Mouse (Mus musculus): Measurements from ENCODE around the gene Dennd1a.

The Dennd1a gene

DNA sequence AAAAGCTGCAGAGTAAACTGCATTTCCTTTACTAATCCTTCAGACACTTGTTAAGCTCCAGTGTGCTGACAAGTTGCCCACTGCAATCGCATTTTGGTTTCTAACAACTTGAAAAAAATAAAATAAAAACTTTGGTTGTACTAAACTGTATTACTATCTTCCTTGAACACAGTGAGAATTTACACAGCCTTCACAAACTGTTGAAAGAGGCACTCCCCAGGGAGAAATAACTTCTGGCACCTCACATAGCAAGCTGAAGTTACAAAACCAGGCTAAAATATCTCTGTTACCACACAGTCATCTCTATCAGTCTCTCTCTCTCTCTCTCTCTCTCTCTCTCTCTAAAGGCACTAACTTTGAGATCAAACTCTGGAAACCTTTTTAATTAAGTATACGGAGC, 63.4 kb downstream of the Dennd1a start:
- DNase-seq: no peak

DNA sequence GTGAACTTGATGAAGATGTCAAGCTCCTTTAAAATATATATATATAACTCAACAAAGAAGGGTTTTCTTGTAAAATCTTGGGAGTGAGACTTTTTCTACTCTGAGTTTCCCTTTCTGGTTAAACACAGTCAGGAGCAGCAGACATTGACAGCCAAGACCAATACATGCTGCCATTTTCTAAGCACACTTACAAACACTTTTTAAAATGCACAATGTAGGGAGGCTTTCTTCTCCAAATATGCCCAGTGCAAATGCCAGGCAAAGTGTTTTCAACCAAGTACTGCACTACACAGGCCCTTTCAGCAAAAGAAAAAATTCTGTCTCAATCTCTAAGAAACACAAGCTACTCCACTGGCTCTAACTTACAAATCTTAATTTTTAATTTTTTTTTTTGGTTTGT, 65.7 kb downstream of the Dennd1a start:
- DNase-seq: no peak

DNA sequence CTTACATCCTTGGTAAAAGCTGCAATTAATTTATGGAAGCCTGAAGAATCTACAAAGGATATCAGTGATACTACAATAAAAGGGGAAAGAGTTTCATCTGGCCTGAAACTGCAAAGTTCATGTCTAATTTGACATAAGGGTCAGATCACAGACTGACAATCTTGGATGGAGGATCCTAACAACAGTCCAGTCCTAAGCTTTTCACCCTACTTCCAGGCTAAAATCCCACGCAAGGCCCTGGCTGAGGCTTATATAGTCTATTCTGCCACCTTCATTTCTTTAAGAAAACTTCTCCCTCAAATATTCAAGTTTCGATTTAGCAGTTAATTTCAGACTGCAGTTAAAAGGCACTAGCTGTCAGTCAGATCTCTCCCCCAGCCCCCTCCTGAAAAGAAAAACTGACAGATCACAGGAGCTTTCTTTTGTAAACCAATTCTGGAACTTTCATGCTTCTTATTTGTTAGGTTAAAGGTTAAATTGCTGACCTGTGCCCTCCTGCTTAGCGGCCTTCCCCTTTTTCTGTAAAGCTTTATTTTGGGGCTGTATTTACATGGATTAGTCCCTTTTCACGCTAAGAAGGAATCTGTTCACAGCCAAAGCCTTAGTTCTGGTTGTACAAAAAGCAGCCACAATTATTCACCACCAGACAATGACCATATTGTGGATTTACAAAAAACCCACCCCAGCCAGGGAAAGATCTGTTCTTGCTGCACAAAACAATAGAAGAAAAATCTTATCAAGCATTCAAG, 66.3 kb downstream of the Dennd1a start:
- DNase-seq: no peak

DNA sequence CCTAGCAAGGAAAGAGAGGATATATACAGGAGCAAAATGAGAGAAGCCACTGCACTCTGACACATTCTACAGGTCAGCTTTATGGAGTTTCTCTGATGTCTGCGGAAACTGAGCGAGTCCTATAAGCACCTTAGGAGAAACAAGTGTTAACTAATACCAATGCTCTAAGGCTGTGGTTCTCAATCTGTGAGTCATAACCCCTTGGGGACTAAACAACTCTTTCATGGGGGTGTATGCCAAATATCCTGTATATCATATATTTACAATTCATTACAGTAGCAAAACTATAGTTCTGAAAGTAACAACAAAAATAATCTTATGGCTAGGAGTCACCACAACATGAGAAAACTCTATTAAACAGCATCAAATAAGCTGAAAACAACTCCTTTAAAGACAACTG, 67.5 kb downstream of the Dennd1a start:
- no peak for DNase-seq

DNA sequence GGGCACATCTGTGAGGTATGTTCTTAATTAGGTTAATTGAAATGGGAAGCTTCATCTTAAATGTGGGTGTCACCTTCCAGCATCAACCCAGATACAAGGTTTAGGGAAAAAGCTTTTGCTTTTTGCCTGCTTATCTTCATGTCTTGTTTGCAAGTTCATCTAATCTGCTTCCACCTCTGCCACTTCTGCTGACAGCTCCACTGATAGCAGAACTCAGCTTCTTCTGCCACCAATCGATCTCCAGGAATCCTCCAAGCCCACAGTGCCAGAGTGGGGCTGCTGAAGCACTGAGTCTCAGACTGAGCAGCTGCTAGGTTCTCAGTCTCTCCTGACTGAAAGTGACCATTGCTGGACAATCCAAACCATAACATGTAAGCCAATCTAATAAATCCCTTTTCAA, 74.1 kb downstream of the Dennd1a start:
- DNase-seq: peak; percentile 49

DNA sequence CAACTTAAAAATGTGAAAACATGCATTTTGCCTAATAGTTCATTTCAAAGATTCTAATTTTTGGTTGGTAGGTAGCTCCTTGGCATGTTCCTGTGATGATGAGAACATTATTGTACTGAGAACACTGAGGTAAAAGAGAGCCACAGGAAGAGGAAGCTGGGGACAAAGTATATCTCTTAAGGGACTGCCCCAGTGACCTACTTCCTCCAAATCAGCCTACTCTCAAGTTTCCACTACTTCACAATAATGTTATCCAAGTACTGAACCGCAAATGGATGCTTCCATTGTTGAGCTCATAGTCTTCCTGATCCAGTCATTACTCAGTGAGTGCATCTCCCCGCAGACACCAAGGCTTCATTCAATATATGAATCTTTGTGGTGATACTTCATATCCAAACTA, 75.8 kb downstream of the Dennd1a start:
- DNase-seq: no peak

DNA sequence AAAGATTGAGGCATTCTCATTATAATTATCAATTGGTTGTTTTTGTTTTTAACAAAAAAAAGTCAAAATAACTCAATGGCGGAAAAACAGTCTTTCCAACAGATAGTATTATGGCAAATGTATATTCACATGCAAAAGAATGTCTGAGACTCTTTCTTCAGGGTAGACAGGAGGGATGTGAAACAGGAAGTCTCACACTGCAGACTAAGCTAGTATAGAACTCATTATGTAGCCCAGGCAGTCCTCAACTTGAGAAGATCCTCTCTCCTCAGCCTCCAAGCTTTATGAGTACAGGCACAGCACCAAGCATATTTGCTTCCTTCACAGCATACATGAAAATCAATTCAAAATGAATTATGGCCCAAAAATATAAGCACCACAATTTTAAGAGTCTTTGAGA, 79.4 kb downstream of the Dennd1a start:
- no peak for DNase-seq

DNA sequence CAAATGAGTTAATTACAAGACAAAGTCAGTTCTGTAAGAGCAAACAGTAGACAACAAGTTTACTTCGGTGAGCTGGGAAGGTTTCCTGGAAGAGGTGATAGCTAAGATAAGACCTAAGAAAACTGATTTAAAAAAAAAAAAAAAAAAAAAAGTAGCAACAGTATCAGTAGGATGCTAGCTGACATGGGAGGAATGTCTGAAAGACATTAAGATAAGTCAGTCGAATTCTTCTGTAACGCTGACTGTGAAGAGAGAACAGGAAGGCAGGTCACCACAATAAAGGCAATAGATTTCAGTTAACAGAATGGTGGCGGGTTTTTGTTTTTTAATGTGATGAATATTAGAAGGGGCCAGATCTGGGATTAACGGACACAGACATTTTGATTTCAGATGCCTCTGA, 81.9 kb downstream of the Dennd1a start:
- no peak for DNase-seq

DNA sequence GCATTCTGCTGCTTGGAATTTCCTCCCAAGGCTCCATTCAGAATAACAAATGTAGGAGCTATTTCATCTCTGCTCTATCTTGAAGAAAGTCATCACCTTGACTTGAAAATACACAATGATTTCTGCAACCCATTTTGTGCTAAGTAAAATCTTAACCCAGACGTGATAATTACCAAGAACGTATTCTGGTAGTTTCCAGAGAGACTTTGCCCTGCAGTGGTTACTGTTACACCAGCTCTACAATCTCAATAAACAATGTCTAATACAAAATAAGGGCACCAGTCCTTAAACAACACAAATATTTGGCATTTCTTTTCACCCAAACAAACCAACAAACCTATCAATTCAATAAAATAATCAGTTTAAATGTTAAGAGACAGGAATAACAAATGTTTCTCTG, 82.5 kb downstream of the Dennd1a start:
- no peak for DNase-seq

DNA sequence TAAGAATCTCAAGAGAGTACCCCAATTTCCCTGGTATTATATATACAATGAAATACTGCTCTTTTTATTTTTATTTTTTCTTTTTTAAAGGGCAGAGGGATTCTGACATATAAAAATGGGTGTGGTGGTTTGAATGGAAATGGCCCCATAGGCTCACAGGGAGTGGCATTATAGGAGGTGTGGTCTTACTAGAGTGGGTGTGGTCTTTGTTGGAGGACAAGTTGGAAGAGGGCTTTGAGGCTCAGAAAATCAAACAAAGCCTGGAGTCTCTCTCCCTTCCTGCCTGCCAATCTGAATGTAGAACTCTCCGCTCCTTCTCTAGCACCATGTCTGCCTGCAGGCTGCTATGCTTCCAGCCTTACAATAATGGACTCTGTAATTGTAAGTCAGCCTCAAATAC, 89.1 kb downstream of the Dennd1a start:
- DNase-seq: peak; percentile 31

DNA sequence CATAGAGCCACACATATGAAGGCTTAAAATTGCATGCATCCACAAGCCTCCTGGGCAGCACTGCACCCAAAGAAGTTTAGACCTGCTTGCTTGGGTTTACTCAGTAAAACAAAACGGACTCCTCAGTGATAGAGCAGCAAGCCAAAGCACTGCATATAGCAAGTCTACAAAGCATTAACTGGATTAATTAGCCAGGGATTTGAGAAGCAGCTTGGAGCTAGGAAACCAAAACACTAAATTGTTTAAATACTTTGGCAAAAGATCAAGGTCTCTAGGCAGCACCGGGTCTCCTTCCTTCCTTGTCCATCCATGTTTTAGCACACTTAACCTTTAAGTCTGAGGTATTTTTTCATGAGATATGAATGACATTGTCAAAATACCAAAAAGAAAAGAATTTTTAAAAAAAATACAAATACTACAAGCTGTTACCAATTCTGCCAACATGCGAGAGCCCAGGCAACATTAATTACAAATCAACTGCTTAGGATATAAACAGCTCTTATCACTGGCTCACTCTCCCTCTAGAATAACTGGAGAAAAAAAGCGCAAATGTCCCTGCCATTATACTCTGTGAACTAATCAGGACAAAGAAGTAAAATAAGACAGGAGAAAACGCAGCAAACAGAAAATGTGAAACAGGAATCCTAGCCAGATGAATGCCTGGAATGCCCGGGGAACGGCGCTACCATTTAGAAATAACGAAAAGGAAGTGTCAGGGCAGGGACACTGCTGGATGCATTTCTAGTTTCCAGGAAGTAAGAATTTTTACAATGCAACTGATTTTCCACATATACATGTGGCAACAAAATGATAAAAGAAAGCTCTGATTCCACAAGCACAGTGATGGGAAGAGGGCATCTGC, 90.8 kb downstream of the Dennd1a start:
- no peak for DNase-seq

DNA sequence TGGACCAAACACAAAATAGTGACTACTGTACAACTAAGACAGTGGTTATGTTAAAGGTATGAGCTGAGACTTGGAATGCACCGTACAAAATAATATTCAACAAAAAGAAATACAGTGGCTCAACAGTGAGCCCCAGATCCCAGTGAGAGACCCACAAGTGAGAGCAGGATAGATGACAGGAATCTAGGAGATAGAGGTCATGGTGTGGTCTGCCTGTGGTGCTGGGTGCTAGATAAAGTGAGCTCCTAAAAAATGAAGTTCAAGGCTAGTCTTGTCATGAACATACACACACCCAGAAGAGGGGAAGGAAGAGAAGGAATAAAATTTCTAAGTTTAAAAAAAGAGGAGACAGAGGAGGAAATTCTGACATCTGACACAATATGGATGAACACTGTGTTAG, 95.2 kb downstream of the Dennd1a start:
- DNase-seq: peak; percentile 57

DNA sequence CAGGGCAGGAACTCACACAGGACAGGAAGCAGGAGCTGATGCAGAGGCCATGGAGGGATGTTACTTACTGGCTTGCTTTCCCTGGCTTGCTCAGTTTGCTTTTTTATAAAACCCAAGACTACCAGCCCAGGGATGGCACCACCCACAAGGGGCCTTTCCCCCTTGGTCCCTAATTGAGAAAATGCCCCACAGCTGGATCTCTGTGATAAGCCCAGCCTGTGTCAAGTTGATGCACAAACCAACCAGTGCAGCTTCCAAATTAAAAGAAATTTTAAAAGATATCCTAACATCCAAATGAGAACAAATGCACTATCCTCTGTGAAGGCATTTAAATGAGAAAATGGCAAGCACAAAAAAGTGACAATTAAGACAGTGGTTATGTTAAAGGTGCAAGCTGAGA, 95.6 kb downstream of the Dennd1a start:
- peak; percentile 79 for DNase-seq

DNA sequence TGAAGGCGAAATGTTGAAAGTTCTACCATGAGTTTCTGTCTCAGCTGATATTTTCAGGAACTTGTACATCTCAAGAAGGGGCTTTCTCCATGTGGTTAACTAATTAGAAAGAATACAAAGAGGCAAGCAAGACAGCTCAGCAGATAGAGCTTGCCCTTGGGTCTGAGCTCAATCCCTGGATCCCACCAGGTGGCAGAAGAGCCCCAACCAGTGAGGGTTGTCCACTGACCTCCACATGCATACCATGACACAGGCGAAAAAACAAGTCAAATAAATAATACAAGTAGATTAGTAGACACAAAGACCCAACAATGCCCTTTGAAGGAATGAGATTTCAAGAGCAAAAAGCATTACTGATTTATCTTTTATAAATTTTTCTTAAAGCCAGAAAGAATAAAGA, 100.8 kb downstream of the Dennd1a start:
- DNase-seq: peak; percentile 56

DNA sequence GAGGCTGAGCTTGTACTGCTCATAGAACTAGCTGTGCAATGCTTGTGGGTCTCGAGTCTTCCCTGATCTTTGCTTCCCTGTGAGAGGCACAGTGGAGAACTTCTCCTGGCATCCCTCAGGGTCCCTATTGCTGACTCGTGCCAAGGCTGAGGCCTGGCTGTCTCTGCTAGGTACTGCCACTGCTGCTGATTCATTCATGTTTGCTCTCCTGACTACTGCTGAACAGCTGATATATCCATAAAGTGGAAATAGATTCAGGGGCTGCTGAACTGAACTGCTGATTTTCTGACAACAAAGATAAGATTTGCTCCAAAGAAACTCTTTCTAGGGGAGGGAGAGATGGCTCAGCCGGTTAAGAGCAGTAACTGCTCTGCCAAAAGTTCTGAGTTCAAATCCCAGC, 102.2 kb downstream of the Dennd1a start:
- peak; percentile 49 for DNase-seq

DNA sequence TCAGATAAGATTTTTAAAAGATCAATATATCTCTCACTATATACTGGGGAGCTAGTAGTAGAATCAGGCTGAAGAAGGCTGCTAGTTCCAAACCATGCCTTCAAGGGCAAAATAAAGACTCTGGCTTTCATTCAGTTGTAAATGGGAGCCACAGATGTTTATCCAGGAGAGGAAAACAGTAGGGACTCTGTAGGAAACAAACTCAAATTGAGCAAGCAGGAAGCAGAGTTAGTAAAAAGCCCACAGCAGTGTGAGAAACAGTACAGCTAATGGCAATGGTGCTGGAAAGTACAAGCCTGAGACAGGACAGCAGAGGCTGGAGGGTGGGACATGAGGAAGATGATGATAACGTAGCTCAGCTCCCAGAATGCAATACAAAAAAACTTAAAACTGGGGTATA, 103.3 kb downstream of the Dennd1a start:
- DNase-seq: peak; percentile 7

DNA sequence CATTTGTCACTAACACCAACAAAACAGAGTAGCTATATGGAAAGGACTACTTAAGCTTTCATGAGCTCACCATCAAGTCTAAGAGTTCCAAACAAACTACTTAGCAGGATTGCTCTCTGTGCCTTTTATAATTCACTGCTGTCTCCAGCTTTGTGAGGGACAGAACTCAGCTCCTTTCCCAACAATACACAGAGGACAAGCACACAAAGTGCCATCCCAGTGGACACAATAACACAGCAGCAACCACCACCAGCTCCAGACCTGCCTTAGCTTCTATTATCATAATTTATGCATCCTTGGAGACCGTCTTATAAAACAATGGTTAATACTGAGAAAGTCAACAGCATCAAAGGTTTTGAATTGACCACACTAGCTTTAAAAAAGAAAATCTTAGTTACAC, 104.9 kb downstream of the Dennd1a start:
- DNase-seq: no peak

DNA sequence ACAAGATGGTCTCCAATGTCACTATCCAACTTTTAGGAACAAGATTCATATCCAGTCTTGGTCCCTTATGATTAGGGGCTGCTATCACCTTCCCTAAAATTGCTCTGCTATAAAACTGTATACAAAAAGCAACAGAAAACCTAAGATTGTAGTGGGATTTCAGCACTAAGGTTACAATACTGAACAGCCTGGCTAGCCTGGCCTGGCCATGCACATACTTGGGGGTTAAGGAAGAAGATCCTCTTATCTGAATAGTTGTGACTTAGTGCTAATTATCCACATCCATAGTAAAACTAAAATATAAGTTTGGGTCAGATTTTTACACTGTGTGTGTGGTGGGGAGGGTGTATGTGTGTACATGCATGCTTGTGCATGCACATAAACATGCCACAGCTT, 109.6 kb downstream of the Dennd1a start:
- DNase-seq: no peak

DNA sequence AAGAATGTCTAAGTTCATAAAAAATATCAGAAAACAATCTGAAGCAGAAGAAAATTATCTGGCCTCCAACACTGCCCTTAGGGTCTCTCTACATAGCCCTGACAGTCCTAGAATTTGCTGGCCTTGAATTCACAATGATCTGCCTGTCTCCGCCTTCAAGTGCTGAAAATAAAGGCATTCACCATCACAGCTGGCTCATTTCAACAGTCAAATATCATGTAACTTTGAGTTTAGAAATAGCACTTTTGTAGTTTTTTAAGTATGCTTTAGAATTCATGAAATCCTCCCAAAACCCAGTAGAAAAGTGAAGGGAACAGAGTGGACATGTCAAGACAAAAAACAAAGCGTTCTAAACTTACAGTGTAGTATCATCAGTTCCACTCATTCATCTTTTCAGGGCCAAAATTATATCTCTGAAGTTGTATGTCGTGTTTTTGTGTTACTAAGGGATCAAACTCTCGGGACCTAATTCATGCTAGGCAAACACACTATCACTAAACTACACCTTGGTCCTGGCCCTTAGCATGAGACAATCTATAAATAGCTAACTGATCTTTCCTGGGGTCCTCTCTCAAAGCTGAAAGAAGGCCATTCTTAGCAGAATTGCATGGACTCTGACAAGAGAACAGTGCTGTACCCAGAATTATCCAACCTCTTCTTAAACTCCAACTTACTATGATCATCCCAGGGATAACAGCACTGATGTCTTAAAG, 110.2 kb downstream of the Dennd1a start:
- no peak for DNase-seq

DNA sequence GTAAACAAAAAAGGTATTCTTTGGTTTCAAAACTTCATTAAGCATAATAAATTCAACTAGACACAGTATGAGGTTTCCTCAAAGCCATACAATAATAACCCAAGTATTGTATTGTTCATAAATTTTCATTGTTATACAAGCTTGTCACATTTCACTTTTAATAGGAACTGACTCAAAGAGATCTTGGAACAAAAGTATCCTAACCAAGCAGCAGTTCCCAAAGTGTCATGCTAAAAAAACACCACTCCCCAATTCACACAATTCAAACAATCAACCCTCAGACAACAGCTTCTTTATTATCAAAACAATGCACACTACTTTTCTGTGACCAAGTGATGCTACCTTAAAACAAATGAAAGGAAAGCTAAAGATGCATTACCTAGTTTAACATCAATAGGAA, 111.9 kb downstream of the Dennd1a start:
- no peak for DNase-seq

DNA sequence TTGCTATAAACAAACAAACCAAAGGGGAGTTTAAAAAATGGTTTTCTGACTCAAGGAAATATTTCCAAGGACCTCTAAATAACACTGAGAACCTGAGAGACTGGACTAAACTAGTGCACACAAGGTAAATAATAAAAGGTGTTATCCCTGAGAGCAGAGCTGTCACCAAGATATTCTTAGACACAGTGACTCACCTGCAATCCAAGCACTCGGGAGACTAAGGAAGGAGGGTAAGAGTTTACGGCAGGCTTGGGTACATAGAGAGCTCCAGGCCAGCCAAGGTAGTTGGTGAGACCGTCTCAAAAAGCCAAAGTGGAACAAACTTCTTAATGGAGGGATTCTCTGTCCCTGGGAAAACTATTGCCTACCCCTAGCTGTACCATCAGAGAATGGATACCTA, 118.6 kb downstream of the Dennd1a start:
- no peak for DNase-seq

DNA sequence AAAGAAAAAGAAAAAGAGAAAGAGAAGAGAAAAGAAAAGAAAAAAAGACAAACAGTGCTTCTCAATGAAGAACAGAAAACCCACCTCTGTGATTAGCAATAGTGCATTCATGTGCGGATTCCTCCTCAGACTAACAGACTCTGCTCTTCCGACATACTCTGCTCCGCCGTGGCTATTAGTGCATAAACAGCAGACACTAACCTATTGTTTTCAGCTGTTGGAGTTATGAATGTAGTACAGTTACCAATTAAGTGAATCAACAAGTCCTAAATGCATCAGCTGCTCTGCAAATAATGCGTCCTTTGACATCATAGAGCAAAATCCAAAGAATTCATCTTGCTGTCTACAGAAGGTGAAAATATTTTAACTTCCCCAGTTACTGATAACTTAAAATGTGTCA, 121.2 kb downstream of the Dennd1a start:
- DNase-seq: no peak

DNA sequence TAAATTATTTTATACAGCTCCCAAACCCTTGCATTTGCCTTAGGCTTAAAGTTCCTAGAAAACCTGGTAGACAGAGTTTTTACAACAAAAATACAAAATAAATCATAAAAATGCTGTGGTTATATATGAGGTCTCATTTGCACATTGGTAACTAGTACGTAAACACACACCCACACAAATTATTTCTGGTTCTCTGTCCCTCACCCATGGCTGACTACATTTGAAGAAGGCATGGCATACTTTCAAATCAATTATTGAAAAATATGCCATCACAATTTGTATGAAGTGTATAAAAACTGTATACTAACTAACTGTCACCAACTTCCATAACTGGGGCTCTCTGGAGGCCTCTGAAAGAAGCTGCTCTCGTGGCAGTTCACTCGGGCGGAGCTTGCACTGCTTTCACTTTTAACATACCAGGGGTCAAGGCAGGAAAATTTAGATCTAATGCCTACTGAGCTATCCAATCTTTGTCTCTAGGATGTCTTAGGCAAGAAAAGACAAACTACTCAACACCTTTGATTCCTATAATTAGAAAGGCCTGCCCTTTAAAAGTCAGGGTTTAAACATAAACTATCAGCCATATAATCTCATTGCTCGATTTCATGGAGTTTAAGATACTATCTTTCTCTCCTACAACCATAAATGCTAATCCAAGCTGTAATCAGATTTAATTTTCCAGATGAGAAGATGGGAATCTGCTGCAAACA, 122.7 kb downstream of the Dennd1a start:
- DNase-seq: peak; percentile 21

Measured in liver (tissue).